Mouse (Mus musculus) C2C12 (cell line): ENCODE results near the gene Nckipsd. TPM values are rescaled to one million over a fixed set of nuclear protein-coding genes. Genes with fewer than 3 reads are reported as not detected.

Source experiments
- H3K27me3 ChIP-seq: one replicate; pipeline ENCODE4 v1.6.1; 2011; ENCODE audit not compliant: control insufficient read depth, insufficient read depth, insufficient read length
- H3K36me3 ChIP-seq: one replicate; pipeline ENCODE4 v1.6.1; 2011; ENCODE audit not compliant: control insufficient read depth, insufficient read depth
- H3K4me3 ChIP-seq: one replicate; pipeline ENCODE4 v1.5.1; 2011; ENCODE audit warnings: mild to moderate bottlenecking, control low read depth; ENCODE audit not compliant: poor library complexity, insufficient read depth, severe bottlenecking
- H3K79me2 ChIP-seq: one replicate; pipeline ENCODE4 v1.6.1; 2011; ENCODE audit not compliant: control insufficient read depth, insufficient read depth
- H3K79me3 ChIP-seq: one replicate; pipeline ENCODE4 v1.6.1; 2011; ENCODE audit warnings: low read depth, control low read depth
- H3ac ChIP-seq: one replicate; pipeline ENCODE3; 2011; ENCODE audit warnings: low read depth; ENCODE audit not compliant: control insufficient read depth, insufficient read length
- CEBPB ChIP-seq: IDR thresholded peaks from one replicate; pipeline ENCODE4 v1.6.1; 2011; ENCODE audit warnings: low read depth, mild to moderate bottlenecking, control low read depth, moderate library complexity
- CTCF ChIP-seq: IDR thresholded peaks from one replicate; pipeline ENCODE4 v1.5.1; 2011; ENCODE audit not compliant: control insufficient read depth, insufficient read depth, insufficient read length
- FOSL1 ChIP-seq: IDR thresholded peaks from one replicate; pipeline ENCODE4 v1.8.0; 2011; ENCODE audit warnings: mild to moderate bottlenecking, low read length; ENCODE audit not compliant: poor library complexity, insufficient read depth, severe bottlenecking
- MAX ChIP-seq: IDR thresholded peaks from one replicate; pipeline ENCODE4 v1.6.1; 2011; ENCODE audit warnings: mild to moderate bottlenecking, control low read depth
- MYOD1 ChIP-seq: IDR thresholded peaks from one replicate; pipeline ENCODE4 v1.6.1; 2011; ENCODE audit warnings: low read depth; ENCODE audit not compliant: control insufficient read depth, insufficient read length
- MYOG ChIP-seq: IDR thresholded peaks from one replicate; pipeline ENCODE4 v1.6.1; 2011; ENCODE audit not compliant: control insufficient read depth, insufficient read length; ENCODE audit errors: extremely low read depth
- USF1 ChIP-seq: IDR thresholded peaks from one replicate; pipeline ENCODE4 v1.6.1; 2011; ENCODE audit warnings: low read depth, mild to moderate bottlenecking, control low read depth, moderate library complexity
- polyA plus RNA-seq: library from polyadenylated mRNA; unstranded; fragments of >200 nt; fragmentation: generic; extraction: Trizol; gene quantifications from one replicate; pipeline ENCODE4 v1.2.1, GENCODE M21; 2012; ENCODE audit warnings: missing spikeins

Nckipsd gene
- polyA plus RNA-seq, 1 experiment, result 7.5 TPM

DNA sequence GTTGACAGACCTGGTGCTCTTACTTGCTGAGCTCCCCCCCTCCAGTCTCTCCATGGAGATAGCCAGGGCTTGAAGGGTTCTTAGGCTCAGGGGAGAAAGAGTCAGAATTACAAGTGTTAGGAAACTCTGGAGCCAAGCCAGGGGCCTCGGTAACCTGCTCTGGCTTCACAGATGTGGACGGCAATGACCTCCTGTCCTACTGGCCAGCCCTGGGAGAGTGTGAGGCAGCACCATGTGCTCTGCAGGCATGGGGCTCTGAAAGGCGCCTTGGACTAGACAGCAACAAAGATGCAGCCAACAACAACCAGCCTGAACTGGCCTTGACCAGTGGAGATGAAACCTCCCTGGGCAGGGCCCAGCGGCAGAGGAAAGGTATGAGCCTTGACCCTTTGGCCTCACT lies 39.2 kb downstream of the Nckipsd start:
- TF ChIP-seq MAX, result no peak
- no peak for TF ChIP-seq CEBPB
- no peak for TF ChIP-seq MYOD1
- no peak for TF ChIP-seq USF1
- no peak for TF ChIP-seq CTCF
- TF ChIP-seq FOSL1, result no peak
- TF ChIP-seq MYOG, result no peak
- peaks cover 9% of the 10 kb centered on the region for H3K27me3 ChIP-seq
- no peaks in the 10 kb centered on the region for H3K79me3 ChIP-seq
- no peaks in the 10 kb centered on the region for H3K36me3 ChIP-seq
- no peak overlapping the region for H3K4me3 ChIP-seq
- no peaks in the 10 kb centered on the region for H3K79me2 ChIP-seq
- no peak overlapping the region for H3ac ChIP-seq

DNA sequence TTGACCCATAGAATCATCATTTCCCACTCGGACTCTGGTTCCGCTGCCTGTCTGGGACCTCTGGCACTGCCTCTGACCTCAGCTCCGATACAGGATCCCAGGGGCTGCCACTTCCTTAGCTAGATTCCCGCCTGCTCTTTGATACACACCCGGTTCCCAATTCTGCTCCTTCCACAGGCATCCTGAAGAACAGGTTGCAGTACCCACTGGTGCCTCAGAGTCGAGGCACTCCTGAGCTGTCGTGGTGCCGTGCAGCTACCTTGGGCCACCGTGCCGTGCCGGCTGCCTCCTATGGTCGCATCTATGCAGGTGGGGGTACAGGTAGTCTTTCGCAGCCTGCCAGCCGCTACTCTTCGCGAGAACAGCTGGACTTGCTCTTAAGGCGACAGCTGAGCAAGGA lies 40.3 kb downstream of the Nckipsd start:
- H3K79me3 ChIP-seq, result no peaks in the 10 kb centered on the region
- TF ChIP-seq USF1, result no peak
- TF ChIP-seq MYOG, result no peak
- peaks cover 9% of the 10 kb centered on the region for H3K27me3 ChIP-seq
- H3K79me2 ChIP-seq, result no peaks in the 10 kb centered on the region
- no peak overlapping the region for H3K4me3 ChIP-seq
- H3K36me3 ChIP-seq, result no peaks in the 10 kb centered on the region
- H3ac ChIP-seq, result no peak overlapping the region

DNA sequence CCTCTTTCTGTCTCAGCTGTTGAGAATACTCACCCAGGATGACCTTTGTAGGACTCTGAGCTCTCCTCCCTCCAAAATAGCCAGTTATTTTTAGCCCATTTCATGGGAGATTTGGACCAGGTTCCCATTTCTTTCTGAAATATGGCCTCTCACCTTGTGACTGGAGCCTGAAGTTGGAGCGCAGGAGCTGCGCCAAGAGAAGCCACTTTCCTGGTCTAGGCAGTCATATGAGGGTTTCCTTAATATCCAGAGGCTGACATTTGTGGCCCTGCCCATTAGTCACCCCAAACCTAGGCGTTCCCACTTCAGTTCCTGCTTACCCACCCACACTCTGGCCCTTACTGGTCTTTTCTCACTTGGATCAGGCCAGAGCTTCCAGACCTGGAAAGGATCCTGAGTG lies 44.8 kb downstream of the Nckipsd start, which contains the start of gene Slc26a6:
Gene Slc26a6, plus strand, starts transcription at position 308 of the 400 bp plus-strand sequence.
- H3K79me3 ChIP-seq, result no peaks in the 10 kb centered on the region
- H3K27me3 ChIP-seq, result peaks cover 9% of the 10 kb centered on the region
- peak within 1 kb of the TSS; percentile 66 for H3ac ChIP-seq
- H3K4me3 ChIP-seq, result peak within 1 kb of the TSS; percentile 56
- TF ChIP-seq MYOG (no peak), FOSL1 (no peak), CTCF (no peak), MYOD1 (no peak)
- H3K36me3 ChIP-seq, result no peaks in the 10 kb centered on the region
- H3K79me2 ChIP-seq, result no peaks in the 10 kb centered on the region

DNA sequence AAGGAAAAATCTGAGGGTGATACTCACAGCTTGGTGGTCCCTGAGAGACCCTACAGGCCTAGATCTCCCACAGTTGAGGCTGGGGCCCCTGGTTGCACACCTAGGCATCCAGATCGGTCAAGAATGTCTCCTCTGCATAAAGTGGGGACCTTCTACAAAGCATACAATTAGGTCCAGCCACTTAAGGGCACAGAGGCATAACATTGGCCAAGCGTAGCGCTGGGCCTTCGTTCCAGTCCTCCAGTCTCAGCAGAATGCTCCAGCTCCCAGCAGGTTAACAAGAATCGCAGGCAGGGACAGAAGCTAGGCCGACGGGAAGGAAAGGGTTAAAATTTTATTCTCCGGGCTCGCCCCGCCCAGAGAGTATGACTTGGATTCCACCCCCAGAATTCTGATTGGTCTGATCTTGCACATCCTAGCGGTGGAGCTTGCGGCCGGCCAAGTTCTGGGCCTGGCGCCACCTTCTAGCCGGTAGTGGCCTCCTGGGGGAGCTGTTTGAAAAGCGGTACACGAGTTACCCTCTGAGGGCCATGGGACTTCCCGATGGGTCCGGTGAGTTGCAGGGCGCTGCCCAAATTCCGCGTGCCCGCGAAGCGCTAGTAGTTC lies 45.6 kb downstream of the Nckipsd start:
- peak; percentile 82 for TF ChIP-seq CTCF
- TF ChIP-seq MAX, result peak; percentile 80
- TF ChIP-seq MYOG, result no peak
- H3K79me2 ChIP-seq, result no peaks in the 10 kb centered on the region
- H3K4me3 ChIP-seq, result peak overlapping the region; percentile 56

DNA sequence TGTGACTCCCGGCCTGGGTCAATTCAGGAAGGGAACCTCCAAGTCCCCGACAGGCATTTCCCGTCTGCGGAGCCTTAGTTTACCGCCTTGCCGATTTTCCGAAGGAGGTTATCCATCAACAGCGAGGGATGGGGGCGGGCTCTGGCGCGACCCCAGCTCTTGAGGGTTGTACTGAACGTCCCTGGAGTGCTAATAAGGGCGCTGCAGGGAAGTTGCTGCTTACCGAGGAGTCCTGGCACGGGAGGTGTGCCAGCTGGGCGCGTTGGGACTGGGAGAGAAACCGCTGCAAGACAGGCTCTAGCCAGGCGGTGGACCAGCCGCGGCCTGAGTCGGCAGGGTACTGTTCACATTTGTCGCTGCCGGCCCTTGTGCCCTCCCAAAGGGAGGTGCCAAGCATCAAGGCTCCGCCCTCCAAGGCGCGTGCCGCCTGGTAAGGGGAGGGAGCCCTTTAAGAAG lies 46.1 kb downstream of the Nckipsd start:
- no peaks in the 10 kb centered on the region for H3K79me2 ChIP-seq
- peaks cover 2% of the 10 kb centered on the region for H3K27me3 ChIP-seq
- no peaks in the 10 kb centered on the region for H3K79me3 ChIP-seq
- peak overlapping the region; percentile 56 for H3K4me3 ChIP-seq
- H3ac ChIP-seq, result peak overlapping the region; percentile 66
- TF ChIP-seq MAX (peak; percentile 11), USF1 (peak; percentile 10), MYOG (no peak), FOSL1 (no peak)
- H3K36me3 ChIP-seq, result no peaks in the 10 kb centered on the region

More for the DNA sequence above, 45.6 kb downstream of the Nckipsd start:
- Histone ChIP-seq H3ac (peak overlapping the region; percentile 66), H3K27me3 (peaks cover 7% of the 10 kb centered on the region), H3K36me3 (no peaks in the 10 kb centered on the region), H3K79me3 (no peaks in the 10 kb centered on the region)

DNA sequence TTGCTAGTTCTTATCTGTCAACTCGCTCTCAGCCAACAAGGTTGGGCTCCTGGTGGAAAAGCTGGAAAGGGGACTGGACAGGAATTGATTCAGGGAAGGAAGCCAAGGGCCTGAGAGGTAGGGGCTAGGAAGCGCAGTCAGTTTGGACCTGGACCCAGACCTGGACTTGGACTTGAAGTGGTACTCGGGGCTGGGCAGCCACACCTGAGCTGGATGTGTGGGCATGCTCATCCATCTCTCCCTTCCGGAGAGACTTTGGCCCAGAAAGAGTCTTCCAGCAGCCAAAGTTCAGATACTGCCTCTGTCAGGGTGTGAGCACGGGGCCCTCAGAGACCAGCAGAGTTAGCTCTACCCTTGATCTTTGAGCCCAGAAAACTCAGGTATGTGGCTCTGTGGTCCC lies 47.2 kb downstream of the Nckipsd start:
- no peaks in the 10 kb centered on the region for H3K79me3 ChIP-seq
- H3K79me2 ChIP-seq, result no peaks in the 10 kb centered on the region
- no peak overlapping the region for H3K4me3 ChIP-seq
- no peak overlapping the region for H3ac ChIP-seq
- no peaks in the 10 kb centered on the region for H3K27me3 ChIP-seq
- TF ChIP-seq CEBPB (no peak), FOSL1 (no peak), USF1 (no peak), MAX (no peak), CTCF (no peak), MYOD1 (no peak), MYOG (no peak)
- H3K36me3 ChIP-seq, result no peaks in the 10 kb centered on the region
